Mouse (Mus musculus) neural tube, embryonic 15.5 days (tissue): Measurements from ENCODE around the gene Snx19. TPM values are rescaled to one million over a fixed set of nuclear protein-coding genes. Genes with fewer than 3 reads are reported as not detected.

Experiments
- ATAC-seq: fragments of 200-750 bp; cut with Nextera tagmentation; 2 replicates; pipeline ENCODE4 v1.8.0; 2017; ENCODE audit warnings: mild to moderate bottlenecking, moderate TSS enrichment, moderate library complexity; ENCODE audit not compliant: low FRiP score
- H3K27ac ChIP-seq: fragments of 300-500 bp; sonication (generic); replicated peaks from 2 replicates; pipeline ENCODE4 v1.5.1; 2015; ENCODE audit warnings: mild to moderate bottlenecking, inconsistent platforms
- H3K27me3 ChIP-seq: fragments of 300-500 bp; sonication (generic); replicated peaks from 2 replicates; pipeline ENCODE4 v1.6.1; 2015; ENCODE audit warnings: inconsistent platforms
- H3K36me3 ChIP-seq: fragments of 300-500 bp; sonication (generic); 2 replicates; pipeline ENCODE4 v1.6.1; 2015; ENCODE audit warnings: inconsistent platforms
- H3K4me1 ChIP-seq: fragments of 300-500 bp; sonication (generic); 2 replicates; pipeline ENCODE4 v1.6.1; 2015; ENCODE audit warnings: inconsistent platforms
- H3K4me2 ChIP-seq: fragments of 300-500 bp; sonication (generic); 2 replicates; pipeline ENCODE4 v1.6.1; 2015; ENCODE audit warnings: inconsistent platforms, mild to moderate bottlenecking, moderate library complexity
- H3K4me3 ChIP-seq: fragments of 300-500 bp; sonication (generic); replicated peaks from 2 replicates; pipeline ENCODE4 v1.5.1; 2015; ENCODE audit warnings: mild to moderate bottlenecking, inconsistent platforms
- H3K9ac ChIP-seq: fragments of 300-500 bp; sonication (generic); replicated peaks from 2 replicates; pipeline ENCODE4 v1.6.1; 2015; ENCODE audit warnings: mild to moderate bottlenecking, inconsistent platforms
- H3K9me3 ChIP-seq: fragments of 300-500 bp; sonication (generic); replicated peaks from 2 replicates; pipeline ENCODE4 v1.6.1; 2016; ENCODE audit warnings: inconsistent platforms
- WGBS: fragments of 180-500 bp; shearing (Covaris S2); methylation state at CpG from one replicate; pipeline ENCODE4 v1.1.7; 2015; ENCODE audit warnings: mixed read lengths; 5-methylcytosine and 5-hydroxymethylcytosine counted together
- polyA plus RNA-seq: library from polyadenylated mRNA; unstranded; fragments of >200 nt; fragmentation: Nextera tagmentation; extraction: Ambion mirVana; gene quantifications from 2 replicates; pipeline ENCODE4 v1.2.1, GENCODE M21; 2015

Snx19 gene
- polyA plus RNA-seq, 1 experiment from 2014 or later, result 21.9 TPM

- no peak for ATAC-seq
- 92% methylated on average over 3 of the region's 3 CpGs for WGBS
- no peak overlapping the region for H3K4me2 ChIP-seq
- no peaks in the 10 kb centered on the region for H3K36me3 ChIP-seq
- H3K4me3 ChIP-seq, result no peak overlapping the region
- H3K9ac ChIP-seq, result no peak overlapping the region
- no peaks in the 10 kb centered on the region for H3K4me1 ChIP-seq
- H3K27ac ChIP-seq, result no peak overlapping the region
- no peaks in the 10 kb centered on the region for H3K27me3 ChIP-seq
- no peaks in the 10 kb centered on the region for H3K9me3 ChIP-seq
Observed at GRCm38 (mm10) chr9:30484183-30484582, 57.3 kb downstream of the Snx19 start.

DNA sequence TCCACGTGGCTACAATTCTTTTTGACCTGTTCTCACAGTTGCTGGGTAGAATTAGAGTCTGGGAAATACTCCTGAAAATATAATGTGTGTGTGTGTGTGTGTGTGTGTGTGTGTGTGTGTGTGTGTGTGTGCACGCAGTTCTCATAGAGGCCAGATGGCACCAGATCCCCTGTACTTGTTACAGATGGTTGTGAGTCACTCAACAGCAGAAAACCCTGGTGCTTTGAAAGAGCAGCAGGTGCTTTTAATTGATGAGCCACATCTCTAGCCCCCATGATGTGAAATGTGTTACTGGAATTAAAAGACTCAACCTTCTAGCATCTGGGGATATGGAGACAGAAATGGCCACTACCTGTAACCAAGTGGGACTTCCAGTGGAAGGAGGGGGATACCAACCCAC lies 58.3 kb downstream of the Snx19 start:
- no peak for ATAC-seq
- Histone ChIP-seq H3K27ac (no peak overlapping the region), H3K4me1 (no peaks in the 10 kb centered on the region), H3K9me3 (no peaks in the 10 kb centered on the region), H3K4me2 (no peak overlapping the region), H3K36me3 (no peaks in the 10 kb centered on the region), H3K4me3 (no peak overlapping the region), H3K9ac (no peak overlapping the region), H3K27me3 (no peaks in the 10 kb centered on the region)
- 96% methylated on average over 2 of the region's 2 CpGs for WGBS

- Histone ChIP-seq H3K9ac (no peak overlapping the region), H3K4me2 (no peak overlapping the region), H3K27ac (no peak overlapping the region), H3K4me1 (no peaks in the 10 kb centered on the region), H3K4me3 (no peak overlapping the region), H3K36me3 (no peaks in the 10 kb centered on the region), H3K9me3 (no peaks in the 10 kb centered on the region), H3K27me3 (no peaks in the 10 kb centered on the region)
- ATAC-seq, result no peak
- 77% methylated on average over 1 of the region's 1 CpGs for WGBS
Observed at GRCm38 (mm10) chr9:30488384-30488783, 61.5 kb downstream of the Snx19 start.

DNA sequence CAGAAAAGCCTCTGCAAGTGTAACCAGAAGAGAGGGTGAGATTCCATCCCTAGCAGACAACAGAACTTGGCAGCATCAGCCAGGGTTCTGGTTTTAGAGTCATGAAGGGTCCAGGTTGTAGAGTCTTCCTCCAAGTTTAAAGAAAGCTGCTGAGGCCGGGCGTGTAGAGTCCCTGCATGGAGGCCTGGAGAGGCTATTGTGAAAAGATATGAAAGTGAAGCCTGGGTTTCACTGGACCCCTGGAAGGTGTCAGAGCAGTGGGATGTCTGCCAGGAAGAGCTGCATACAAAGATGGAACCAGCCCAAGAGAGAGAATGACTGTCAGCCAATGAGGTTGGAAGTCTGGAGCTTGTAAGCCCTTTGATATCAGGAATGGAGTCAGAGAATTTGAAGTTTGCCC lies 67.5 kb downstream of the Snx19 start:
- H3K4me3 ChIP-seq, result no peak overlapping the region
- no peaks in the 10 kb centered on the region for H3K27me3 ChIP-seq
- no peak overlapping the region for H3K27ac ChIP-seq
- WGBS, result 89% methylated on average over 2 of the region's 2 CpGs
- H3K9me3 ChIP-seq, result no peaks in the 10 kb centered on the region
- no peaks in the 10 kb centered on the region for H3K4me1 ChIP-seq
- no peak overlapping the region for H3K4me2 ChIP-seq
- no peak overlapping the region for H3K9ac ChIP-seq
- no peaks in the 10 kb centered on the region for H3K36me3 ChIP-seq
- ATAC-seq, result no peak

GRCm38 (mm10) chr9:30508966-30509365 lies 82.1 kb downstream of the Snx19 start:
- WGBS, result 62% methylated on average over 5 of the region's 5 CpGs

DNA sequence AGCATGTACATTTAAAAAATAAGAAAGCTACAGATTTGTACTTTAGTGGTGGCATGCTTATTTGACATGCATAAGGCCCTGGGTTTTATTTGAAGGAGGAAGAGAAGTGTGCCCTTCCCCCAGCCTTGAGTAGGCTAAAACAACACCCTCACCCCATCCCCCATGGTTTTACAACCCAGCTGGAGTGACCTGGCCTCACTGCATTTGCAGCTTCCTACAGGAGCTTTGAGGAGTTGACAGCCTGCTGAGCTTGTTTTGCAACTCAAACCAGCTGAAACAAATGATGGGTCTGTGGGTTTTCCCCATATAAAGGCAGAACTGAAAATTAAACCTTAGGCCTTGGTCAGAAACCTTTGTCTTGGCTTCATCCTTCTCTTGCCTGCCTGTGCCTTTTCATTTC lies 89.0 kb downstream of the Snx19 start:
- H3K36me3 ChIP-seq, result no peaks in the 10 kb centered on the region

More at GRCm38 (mm10) chr9:30508966-30509365, 82.1 kb downstream of the Snx19 start:
- H3K36me3 ChIP-seq, result no peaks in the 10 kb centered on the region
- H3K27ac ChIP-seq, result no peak overlapping the region
- no peak overlapping the region for H3K9ac ChIP-seq
- no peaks in the 10 kb centered on the region for H3K4me1 ChIP-seq
- no peaks in the 10 kb centered on the region for H3K27me3 ChIP-seq
- no peak overlapping the region for H3K4me2 ChIP-seq
- no peak overlapping the region for H3K4me3 ChIP-seq
- H3K9me3 ChIP-seq, result 0 out of 2 replicates have a peak, but pooled peaks cover 3% of the 10 kb centered on the region
- ATAC-seq, result no peak

More for the DNA sequence above, 89.0 kb downstream of the Snx19 start:
- H3K4me2 ChIP-seq, result no peak overlapping the region
- no peak overlapping the region for H3K27ac ChIP-seq
- H3K27me3 ChIP-seq, result no peaks in the 10 kb centered on the region
- H3K4me1 ChIP-seq, result peaks cover 6% of the 10 kb centered on the region
- H3K9me3 ChIP-seq, result 0 out of 2 replicates have a peak, but pooled peaks cover 3% of the 10 kb centered on the region
- no peak for ATAC-seq
- no peak overlapping the region for H3K9ac ChIP-seq
- H3K4me3 ChIP-seq, result no peak overlapping the region
